Mouse (Mus musculus) C2C12 (cell line): ENCODE results near the gene Ccdc6.

Experiments
- CTCF ChIP-seq: IDR thresholded peaks from one replicate; pipeline ENCODE4 v1.5.1; 2011; ENCODE audit not compliant: control insufficient read depth, insufficient read depth, insufficient read length
- FOSL1 ChIP-seq: IDR thresholded peaks from one replicate; pipeline ENCODE4 v1.8.0; 2011; ENCODE audit warnings: mild to moderate bottlenecking, low read length; ENCODE audit not compliant: poor library complexity, insufficient read depth, severe bottlenecking
- MAX ChIP-seq: IDR thresholded peaks from one replicate; pipeline ENCODE4 v1.6.1; 2011; ENCODE audit warnings: mild to moderate bottlenecking, control low read depth

DNA sequence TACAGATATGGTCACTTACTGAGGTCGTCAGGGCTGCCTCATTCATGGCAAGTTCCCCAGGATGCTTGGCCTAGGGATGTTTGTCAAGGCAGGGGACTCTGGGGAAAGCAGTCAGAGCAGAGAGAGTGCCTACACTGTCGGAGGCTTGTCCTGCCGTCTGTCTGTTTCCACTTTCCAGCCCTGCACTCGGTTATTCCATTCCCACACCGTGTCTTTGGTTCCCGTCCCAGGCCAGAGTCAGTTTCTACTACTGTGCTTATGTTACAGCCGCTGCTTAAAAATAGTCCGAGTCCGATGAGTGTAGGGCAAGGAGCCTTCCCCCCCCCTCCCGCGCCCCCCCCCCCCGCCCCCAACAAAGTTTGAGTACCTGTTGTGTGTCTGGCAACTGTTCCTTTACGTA is 11.1 kb downstream of the Ccdc6 start:
- no peak for TF ChIP-seq FOSL1
- no peak for TF ChIP-seq MAX
- TF ChIP-seq CTCF, result no peak
